In the genomic region with DNA sequence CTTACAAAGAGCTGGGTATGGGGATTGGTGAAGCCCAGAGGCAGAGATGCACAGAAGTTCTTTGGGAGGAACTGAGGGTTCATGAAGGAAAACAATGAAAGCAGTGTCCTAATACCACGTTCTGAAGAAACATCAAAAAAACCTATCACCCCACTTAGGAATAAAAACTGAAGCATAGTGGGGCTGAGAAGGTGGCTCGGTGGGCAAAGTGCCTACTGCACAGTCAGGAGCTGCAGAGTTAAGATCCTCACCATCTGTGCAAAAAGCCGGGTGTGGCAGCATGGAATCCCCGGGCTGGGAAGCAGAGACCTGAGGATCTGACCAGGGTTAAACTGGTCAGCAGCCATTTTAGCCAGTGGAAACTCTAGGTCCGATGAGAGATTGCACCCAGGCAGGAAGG, we compare ENCODE assay signal across 16 mouse cellular contexts.
DNase-seq lines count a peak whose midpoint lies in the region; ATAC-seq lines count a peak whose summit lies in the region.
"Had no signal": no experiment of that assay in that cellular context is flagged by ENCODE, and none has a peak within 500 bp of the region (broad histone marks: within the 10 kb centered on the region; RNA-seq: fewer than 3 reads in every experiment).

No protein-coding gene starts in this region.

- no peak for ATAC-seq in forebrain, embryonic 16.5 days
- ATAC-seq: forebrain, embryonic 13.5 days; intestine, embryonic 16.5 days had no signal

- no peak overlapping the region for H3K27ac ChIP-seq in forebrain, embryonic 16.5 days (ENCODE audit: low read length)
- H3K27ac ChIP-seq: embryonic facial prominence, embryonic 10.5 days; forebrain, embryonic 13.5 days; heart, embryonic 13.5 days; hindbrain, embryonic 15.5 days had no signal

- intact Hi-C loops in left cerebral cortex, postnatal 4 days (cut with DNase I): no loop called here
- intact Hi-C loops in left cerebral cortex, postnatal 14 days (cut with DNase I): no loop called here

- no peaks in the 10 kb centered on the region for H3K4me1 ChIP-seq in forebrain, embryonic 16.5 days (replicated peaks; ENCODE audit: control insufficient read depth, insufficient read depth, low read length)
- H3K4me1 ChIP-seq: embryonic facial prominence, embryonic 10.5 days; forebrain, embryonic 13.5 days; hindbrain, embryonic 15.5 days had no signal

- no peak overlapping the region for H3K9ac ChIP-seq in forebrain, embryonic 16.5 days (replicated peaks; ENCODE audit: low read depth, low read length)
- H3K9ac ChIP-seq: forebrain, embryonic 13.5 days; heart, embryonic 13.5 days; hindbrain, embryonic 15.5 days had no signal

- no peaks in the 10 kb centered on the region for H3K36me3 ChIP-seq in forebrain, embryonic 16.5 days (ENCODE audit: control insufficient read depth, insufficient read depth)
- H3K36me3 ChIP-seq: embryonic facial prominence, embryonic 10.5 days; heart, embryonic 13.5 days; hindbrain, embryonic 15.5 days had no signal

- peak; percentile 5 to 16 for DNase-seq in cerebellum, adult 18-20 months
- DNase-seq in cerebellum, adult 8-10 months: no peak
- DNase-seq in left cerebral cortex, postnatal 4 days: peak; percentile 13
- DNase-seq in left cerebral cortex, postnatal 14 days (ENCODE audit: low spot score in 2 of 2): no peak
- DNase-seq in cerebellum, postnatal 14 days: peak; percentile 42 to 65
- no peak for DNase-seq in retina, embryonic 14.5 days (ENCODE audit: low spot score)
- DNase-seq: adrenal gland, postnatal 14 days; gastrocnemius, postnatal 10 days; heart, postnatal 36 days; kidney, adult 2 months had no signal

- no peaks in the 10 kb centered on the region for H3K27me3 ChIP-seq in forebrain, embryonic 16.5 days (replicated peaks; ENCODE audit: control insufficient read depth, insufficient read depth, low read length)
- H3K27me3 ChIP-seq: forebrain, embryonic 13.5 days; heart, embryonic 13.5 days; hindbrain, embryonic 15.5 days had no signal

- 66% methylated on average over 5 of the region's 5 CpGs for WGBS in forebrain, embryonic 16.5 days

- H3K4me2 ChIP-seq in forebrain, embryonic 16.5 days (ENCODE audit: low read length): no peak overlapping the region
- H3K4me2 ChIP-seq: forebrain, embryonic 13.5 days; heart, embryonic 13.5 days; hindbrain, embryonic 15.5 days had no signal

- no peak overlapping the region for H3K4me3 ChIP-seq in forebrain, embryonic 16.5 days (replicated peaks; ENCODE audit: low read length)
- H3K4me3 ChIP-seq: embryonic facial prominence, embryonic 10.5 days; forebrain, embryonic 13.5 days; heart, embryonic 13.5 days; hindbrain, embryonic 15.5 days had no signal

- H3K9me3 ChIP-seq in forebrain, embryonic 16.5 days (ENCODE audit: control insufficient read depth, low read length): no peaks in the 10 kb centered on the region
- H3K9me3 ChIP-seq: embryonic facial prominence, embryonic 10.5 days; forebrain, embryonic 13.5 days; heart, embryonic 13.5 days; hindbrain, embryonic 15.5 days had no signal

Comparison
In these comparisons a context has a peak if more than half of its experiments do, and no peak if none do; other contexts are left out.
1. DNase-seq: peak in cerebellum, adult 18-20 months (2 of 2), left cerebral cortex, postnatal 4 days (single experiment) and cerebellum, postnatal 14 days (2 of 2); none in cerebellum, adult 8-10 months (single experiment), left cerebral cortex, postnatal 14 days (0 of 2) and retina, embryonic 14.5 days (single experiment).